Mouse (Mus musculus) kidney, postnatal 14 days (tissue): ENCODE measurements around the gene Macrod2.

ENCODE experiments used
- DNase-seq: peaks from one replicate; pipeline ENCODE4 v3.0.0; 2022; ENCODE audit warnings: mixed read lengths

The Macrod2 gene

DNA sequence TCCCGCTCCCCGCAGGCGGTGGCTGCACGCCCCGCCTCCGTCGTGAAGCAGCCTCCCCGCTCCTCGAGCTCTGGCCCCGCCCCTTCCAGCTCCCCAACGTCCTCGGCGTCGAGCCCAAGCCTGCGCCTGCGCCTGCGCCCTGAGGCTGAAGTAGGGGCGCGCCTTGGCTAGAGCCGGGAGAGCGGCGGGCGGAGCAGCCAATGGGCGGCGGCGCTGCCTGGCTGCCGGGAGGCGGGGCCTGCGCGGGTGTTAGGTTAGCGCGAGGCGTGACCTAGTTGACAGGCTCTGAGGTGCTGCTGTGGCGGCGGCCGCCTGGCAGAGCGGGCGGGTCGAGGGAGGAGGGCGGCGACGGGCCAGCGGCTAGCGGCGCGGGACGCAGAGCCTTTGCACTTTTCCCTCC, at the start of gene Macrod2:
Gene Macrod2 (plus strand): TSS at position 131 of the 400 bp plus-strand sequence.
- peak; percentile 99 for DNase-seq

- peak; percentile 1 for DNase-seq
These were observed 35.2 kb upstream of the Macrod2 start for GRCm38 (mm10) chr2:140359905-140360304.

DNA sequence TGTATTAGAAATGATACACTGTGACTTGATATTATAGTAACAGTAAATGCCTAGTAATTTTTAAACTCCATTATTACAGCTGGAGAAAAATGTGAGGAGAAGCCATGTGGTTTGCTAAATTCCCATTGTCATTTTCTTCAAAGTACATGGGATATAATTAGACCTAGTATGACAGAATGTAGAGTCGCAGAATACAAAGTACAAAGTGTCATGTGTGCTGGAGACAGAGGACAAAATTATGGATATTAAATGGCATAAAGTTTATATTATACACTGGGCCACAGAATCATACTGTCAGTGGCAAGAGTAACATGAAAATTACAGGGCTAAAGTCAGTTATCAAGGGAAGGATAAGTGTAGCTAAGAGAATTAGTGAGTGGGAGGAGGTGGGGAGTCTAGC, 30.3 kb upstream of the Macrod2 start:
- DNase-seq, result no peak

DNA sequence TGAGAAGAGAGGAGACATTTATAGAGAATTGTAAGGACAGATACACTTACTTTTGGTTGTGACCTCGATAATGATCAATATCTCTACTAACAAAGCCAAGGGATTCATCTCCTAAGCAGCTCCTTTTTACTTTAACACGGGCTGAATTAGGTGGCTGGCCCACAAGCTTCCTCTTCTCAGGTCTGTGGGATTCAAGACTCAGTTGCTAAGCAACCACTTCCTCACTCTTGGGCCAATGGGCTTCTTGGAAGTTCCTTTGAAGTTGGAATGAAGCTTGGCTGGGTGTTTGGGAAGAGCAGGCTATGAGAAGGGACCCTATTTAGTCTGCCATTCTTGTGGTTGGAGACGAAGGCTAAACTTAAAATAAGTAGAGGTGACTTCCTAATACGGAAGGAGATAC, 5.6 kb upstream of the Macrod2 start, which contains the start of gene Sel1l2:
Gene Sel1l2 (minus strand): TSS at position 182 of the 400 bp plus-strand sequence.
- DNase-seq, result no peak

DNA sequence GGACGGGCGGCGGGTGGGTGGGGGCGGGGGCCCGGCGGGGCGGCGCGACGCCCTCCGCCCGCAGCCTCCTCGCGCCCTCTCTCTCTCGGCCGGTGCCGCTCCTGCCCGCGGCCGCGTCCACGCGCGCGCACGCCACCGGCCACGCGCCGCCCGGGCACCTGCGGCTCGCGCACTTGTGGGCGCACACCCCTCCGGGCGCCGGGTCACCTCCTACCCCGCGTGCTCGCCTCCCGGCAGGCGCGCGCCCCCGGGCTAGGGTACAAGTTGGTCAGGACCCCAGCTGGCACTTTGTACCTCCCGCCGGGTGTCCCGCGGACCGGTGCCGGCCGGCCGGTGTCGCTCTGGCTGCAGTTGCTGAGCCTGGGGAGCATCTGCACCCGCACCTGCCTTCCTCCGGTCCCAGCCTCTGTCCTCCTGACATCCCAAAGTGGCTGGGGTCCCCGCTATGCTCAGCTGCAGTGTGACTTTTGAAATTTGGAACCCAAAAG, 679 bp downstream of the Macrod2 start:
- peak; percentile 68 for DNase-seq

DNA sequence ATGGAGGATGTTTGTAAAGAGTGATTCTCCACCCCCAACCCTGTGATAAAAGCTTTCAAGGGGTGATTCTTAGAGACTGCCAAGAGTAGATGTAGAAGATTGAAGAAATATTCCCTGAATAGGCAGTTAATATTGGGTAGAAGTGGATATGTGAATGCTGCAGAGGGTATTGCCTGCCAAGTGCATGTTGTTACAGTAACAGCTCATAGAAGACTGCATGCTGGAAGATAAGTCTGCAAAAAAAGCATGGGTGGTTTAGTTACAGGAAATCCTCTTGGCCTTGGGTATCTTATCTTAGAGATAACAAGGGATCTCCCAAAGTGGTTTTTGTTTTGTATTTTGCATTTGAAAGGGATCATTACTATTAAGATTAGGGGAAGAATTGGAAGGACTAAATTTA, 30.7 kb downstream of the Macrod2 start:
- DNase-seq, result no peak

GRCm38 (mm10) chr2:140427283-140427682, 32.2 kb downstream of the Macrod2 start:
- DNase-seq, result peak; percentile 21

- DNase-seq, result peak; percentile 8
These were observed 44.0 kb downstream of the Macrod2 start for GRCm38 (mm10) chr2:140439081-140439480.

DNA sequence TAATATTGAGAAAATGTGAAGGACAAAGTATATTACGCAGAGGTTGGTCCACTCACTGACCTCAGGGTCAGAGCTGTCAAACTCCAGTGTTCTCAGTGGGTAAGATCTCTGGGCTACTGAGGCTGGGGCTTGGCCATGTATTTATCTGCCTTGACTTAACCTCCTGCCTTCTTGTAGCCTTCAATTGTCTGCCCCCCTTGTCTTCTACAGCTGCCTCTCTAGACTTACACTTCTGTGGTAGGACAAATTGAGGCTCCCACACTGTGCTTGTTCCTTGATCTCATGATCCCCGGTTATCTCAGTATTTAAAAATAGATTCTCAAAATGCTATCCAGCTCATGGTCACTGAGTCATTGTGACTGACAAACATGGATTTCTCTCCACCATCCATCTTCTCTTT, 53.5 kb downstream of the Macrod2 start:
- no peak for DNase-seq

GRCm38 (mm10) chr2:140475770-140476169, 80.7 kb downstream of the Macrod2 start:
- no peak for DNase-seq

- DNase-seq, result no peak
These were observed 81.8 kb downstream of the Macrod2 start for GRCm38 (mm10) chr2:140476891-140477290.

DNA sequence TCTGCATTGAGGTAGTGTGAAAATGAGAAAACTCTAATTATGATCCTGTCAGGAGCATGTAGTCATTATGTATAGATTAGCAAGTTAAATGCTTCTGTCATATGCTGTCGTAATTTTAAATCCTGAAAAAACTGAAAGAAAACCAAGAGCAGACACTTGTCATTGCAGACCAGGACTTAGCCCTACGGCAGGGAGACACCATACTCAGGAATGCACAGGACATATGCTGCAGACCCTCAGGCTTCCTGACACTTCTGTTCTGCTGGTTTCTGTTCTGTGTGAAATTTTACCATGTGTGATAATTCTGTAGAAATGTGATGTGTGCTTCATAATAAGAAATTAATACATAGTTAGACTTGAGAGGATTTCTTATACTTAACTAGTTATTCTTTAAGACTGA, 87.5 kb downstream of the Macrod2 start:
- DNase-seq, result no peak

DNA sequence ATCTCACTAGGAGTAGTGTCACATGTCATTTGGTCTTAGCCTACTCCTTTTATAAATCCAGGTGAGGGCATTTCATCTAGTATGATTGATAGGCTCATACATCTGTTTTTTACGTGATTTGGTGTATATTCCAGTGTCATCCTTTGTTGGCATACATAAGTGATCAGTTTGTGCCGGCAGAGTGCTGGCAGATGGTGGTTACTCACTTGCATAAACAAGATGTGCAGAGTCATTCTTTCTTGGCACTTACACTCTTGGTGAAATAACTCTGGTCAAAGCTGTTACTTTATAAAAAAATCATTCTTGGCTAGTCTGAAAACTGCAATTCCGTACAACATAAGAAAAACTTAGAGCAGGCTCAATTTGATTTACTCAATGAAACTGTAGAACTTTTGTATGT, 102.6 kb downstream of the Macrod2 start:
- DNase-seq, result no peak

DNA sequence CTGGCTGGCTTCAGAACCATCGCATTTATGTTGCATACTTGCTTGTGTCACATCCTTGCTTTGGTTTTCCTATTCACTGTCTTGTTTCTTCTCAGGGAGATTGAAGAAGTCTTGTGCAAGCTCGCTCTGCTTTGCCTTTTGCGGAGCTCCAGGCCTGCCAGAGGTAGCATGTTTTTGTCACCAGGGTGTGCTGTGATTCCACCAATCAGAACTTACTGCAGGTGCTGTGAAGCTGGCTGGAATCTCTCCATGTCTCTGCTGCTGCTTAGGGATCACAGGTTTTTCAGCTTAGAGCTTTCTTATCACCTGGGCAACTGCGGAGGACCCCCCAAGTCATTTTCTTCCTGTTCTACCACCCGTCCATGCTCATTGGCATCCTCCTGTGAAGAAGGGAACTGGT, 105.8 kb downstream of the Macrod2 start:
- peak; percentile 26 for DNase-seq

DNA sequence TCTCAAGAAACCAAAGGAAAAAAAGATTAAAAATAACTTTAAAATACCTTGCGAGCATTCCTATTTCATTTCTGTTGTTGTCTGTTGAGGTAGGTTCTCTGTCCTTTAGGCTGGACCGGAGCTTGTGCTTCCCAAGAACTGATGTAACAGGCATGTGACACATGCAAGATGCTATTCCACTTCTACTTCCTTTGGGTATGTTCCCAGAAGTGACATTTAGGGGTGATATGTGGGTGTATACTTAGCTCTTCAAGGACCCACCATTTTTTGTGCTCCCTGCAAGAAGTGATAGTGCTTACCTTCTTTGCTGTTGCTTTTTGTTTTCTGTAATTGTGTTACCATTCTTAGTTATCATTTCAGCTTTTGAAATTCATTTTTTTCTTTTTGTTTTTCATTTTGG, 126.4 kb downstream of the Macrod2 start:
- no peak for DNase-seq

DNA sequence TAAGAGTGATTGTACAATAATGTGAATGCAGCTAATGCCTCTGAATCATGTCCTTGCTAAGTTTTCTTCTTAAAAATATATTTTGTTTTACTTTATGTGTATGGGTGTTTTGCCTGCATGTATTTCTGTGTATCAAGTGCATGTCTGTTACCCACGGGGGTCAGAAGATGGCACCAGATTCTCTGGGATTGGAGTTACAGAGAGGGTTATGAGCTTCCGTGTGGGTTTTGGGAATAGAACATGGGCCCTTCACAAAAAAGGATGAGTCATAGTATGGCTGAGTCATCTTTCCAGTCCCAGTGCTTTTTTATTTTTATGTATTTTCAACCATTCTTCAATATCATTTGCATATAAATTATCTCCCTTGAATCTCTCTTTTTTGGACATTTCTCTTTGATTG, 135.1 kb downstream of the Macrod2 start:
- DNase-seq, result no peak

GRCm38 (mm10) chr2:140532024-140532423, 136.9 kb downstream of the Macrod2 start:
- DNase-seq, result no peak

GRCm38 (mm10) chr2:140532859-140533519, 137.9 kb downstream of the Macrod2 start:
- no peak for DNase-seq

- DNase-seq, result no peak
These were observed 138.5 kb downstream of the Macrod2 start for GRCm38 (mm10) chr2:140533621-140534020.

GRCm38 (mm10) chr2:140534583-140534982, 139.5 kb downstream of the Macrod2 start:
- no peak for DNase-seq

DNA sequence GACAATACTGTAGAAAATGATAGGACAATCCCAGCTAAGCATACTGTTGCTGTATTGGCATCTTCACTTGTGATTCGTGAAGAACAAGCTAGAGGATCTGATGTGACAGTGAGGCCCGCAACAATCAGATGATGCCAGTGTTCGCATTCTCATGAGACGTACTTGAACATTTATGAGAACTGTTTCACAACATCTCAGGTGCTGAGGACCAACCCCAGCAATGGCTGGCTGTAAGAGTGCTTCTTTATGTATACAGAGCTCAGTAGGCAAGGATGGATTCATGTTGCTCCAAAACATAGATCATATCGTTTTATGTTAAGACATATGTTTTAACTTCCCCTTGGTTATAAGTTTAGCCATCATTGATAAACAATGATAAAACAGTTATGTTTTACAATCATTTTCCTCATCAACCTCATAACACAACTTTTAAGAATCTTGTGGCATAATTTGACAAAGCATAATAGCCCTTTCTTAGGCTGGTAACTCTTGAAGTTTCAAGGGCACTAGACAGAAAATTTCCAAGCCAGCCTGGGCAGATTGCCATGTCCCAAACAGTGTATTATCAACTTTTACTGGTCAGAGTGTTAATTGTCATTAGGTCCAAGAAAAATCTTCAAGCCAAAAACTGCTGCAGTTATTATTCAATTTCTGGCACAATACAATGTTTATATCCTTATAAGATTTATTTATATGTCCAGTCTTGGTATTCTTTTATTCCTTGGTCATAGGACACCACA, 140.9 kb downstream of the Macrod2 start:
- DNase-seq, result no peak

DNA sequence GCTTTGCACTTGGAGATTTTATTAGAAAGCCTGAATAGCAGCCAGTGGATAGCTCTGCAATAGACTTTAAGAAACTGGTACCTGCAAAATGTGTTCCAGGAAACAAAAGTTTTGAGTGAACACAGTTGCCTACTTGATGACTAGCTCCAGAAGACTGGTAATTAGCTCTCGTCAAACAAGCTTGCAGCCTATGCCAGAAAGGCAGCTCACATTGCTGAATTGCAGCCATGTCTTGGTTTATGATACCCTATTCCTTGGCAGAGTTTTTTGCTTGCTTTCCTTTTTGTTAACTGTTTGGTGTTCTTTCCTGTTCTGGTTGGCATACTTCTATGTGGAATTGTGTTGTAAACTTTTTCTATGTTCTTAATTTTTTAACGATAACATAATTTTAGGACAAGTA, 154.2 kb downstream of the Macrod2 start:
- DNase-seq, result no peak

GRCm38 (mm10) chr2:140561426-140561825, 166.3 kb downstream of the Macrod2 start:
- no peak for DNase-seq

- no peak for DNase-seq
These were observed 175.8 kb downstream of the Macrod2 start for GRCm38 (mm10) chr2:140570874-140571273.
